Mouse (Mus musculus) thymus, adult 2 months (tissue): ENCODE measurements around the gene Srgap2.

Source experiments
- CTCF ChIP-seq: fragments of 200-500 bp; IDR thresholded peaks from 2 replicates; pipeline ENCODE4 v1.5.1; 2012; ENCODE audit warnings: mild to moderate bottlenecking, control low read depth, low read length, moderate library complexity, borderline replicate concordance; ENCODE audit not compliant: control insufficient read depth, poor library complexity, insufficient read depth; ENCODE audit errors: extremely low read depth
- POLR2A ChIP-seq: fragments of 200-500 bp; IDR thresholded peaks from 2 replicates; pipeline ENCODE4 v1.6.1; 2012; ENCODE audit warnings: mild to moderate bottlenecking, low read length, control low read depth, moderate library complexity; ENCODE audit not compliant: control insufficient read depth, poor library complexity, insufficient read depth; ENCODE audit errors: extremely low read depth

DNA sequence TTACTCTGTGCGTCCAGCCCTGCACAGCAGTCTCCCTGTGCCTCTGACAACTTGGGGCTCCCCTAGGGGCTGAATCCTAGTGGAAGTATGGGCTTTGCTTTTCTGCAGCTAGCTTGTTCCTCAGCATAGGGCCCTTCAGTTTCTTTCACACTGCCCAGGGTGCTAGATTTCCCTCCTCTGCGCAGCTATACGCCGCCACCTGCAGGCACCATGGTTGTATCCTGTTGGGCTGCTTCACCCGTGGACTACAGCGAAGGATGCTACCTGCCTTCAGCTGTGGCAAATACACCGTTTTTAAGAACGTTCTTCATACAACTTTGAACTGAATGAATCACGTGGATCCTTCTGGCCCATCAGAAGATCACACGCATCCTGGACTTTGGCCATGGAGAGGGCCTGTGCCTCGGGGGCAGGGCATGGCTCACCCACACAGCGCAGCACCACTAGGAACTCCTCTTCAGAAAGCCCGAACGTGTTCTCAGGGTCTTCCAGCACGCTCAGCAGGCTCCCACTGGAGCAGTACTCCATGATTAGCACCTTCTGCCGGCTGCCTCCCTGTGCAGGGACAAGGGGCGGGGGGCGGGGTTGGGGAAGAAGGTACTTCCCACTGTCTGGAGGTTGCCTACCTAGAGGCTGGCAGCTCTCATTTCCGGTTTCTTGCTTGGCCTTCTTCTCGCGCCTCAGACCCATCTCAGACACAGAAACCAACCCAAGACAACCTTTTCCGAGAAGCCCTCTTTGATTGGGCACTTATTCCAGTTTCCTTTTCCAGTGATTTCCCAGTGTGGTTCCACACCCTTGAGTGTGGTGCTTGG, 252.2 kb downstream of the Srgap2 start:
- TF ChIP-seq POLR2A (no peak), CTCF (no peak)
